Mouse (Mus musculus): ENCODE measurements around the gene Ppp4r3a. TPM values are rescaled to one million over a fixed set of nuclear protein-coding genes. Genes with fewer than 3 reads are reported as not detected.

The Ppp4r3a gene
- polyA plus RNA-seq, 1 experiment from 2014 or later = 31.1 TPM

DNA sequence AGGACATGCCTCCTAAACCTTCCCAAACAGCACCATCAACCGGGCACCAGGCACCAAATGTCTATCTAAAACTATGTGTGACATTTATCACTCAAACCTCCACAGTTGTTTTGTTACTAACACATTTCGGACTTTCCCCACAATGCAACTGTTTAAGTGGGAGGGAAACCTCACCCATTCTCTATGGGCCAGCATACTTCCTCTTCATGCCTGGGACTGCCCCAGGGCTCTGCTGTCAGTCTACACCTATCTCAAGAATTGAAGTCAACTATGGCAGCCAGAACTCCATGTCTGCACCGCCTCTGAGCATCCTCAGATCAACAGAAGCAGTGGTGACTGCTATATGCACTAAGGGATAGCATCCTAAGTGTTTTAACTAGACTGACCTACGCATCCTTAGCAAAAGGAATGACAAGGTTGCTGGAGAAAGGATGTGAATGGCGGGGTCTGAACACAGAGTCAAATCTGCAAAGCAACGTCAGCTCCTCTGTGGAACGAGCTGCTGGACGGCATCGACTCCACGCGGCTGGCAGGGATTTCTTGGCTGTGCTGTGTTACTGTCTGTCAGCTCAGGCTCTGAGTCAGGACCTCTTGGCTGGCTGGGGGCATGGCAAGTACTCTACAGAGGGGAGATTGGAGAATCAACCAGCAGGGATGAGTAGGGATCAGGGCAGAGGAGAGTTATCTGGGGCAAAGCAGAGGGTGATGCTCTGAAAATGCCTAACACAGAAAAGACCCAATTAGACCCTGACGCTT lies 77.7 kb downstream of the Ppp4r3a start:
- DNase-seq (ENCODE audit: low spot score) (no peak), ATAC-seq (replicated peaks; ENCODE audit: low FRiP score, low read depth) (no peak)
- Histone ChIP-seq H3K27ac (no peak overlapping the region), H3K9ac (ENCODE audit: low read depth, low read length) (no peak overlapping the region), H3K27me3 (ENCODE audit: insufficient read depth, low read length) (no peaks in the 10 kb centered on the region), H3K9me3 (replicated peaks; ENCODE audit: low read length) (no peaks in the 10 kb centered on the region), H3K36me3 (ENCODE audit: insufficient read depth, low read length) (no peaks in the 10 kb centered on the region), H3K4me2 (ENCODE audit: low read length) (no peak overlapping the region), H3K4me1 (replicated peaks; ENCODE audit: insufficient read depth, low read length) (peaks cover 28% of the 10 kb centered on the region), H3K4me3 (replicated peaks; ENCODE audit: low read depth, low read length) (no peak overlapping the region)
- 85% methylated on average over 12 of the region's 12 CpGs for WGBS
- TF ChIP-seq CTCF (IDR thresholded peaks at IDR 0.05; ENCODE audit: low read depth) = no peak

DNA sequence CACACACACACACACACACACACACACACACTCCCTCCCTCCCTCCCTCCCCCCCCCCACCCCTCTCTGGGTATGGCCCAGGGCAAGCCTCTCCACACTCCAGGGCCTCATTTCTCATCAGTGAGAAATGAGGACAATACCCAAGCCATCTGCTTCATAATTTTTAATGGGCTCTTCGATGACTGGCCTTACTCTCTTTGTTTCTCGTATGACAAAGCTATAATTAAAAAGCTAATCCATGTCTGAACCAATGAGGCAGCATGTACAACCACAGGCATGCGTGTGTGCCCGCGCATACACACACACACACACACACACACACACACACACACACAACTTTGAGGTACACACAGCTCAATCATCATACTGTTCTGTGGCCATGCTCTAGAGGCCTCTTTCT lies 78.5 kb downstream of the Ppp4r3a start:
- H3K4me2 ChIP-seq (ENCODE audit: low read length) = no peak overlapping the region
- peaks cover 28% of the 10 kb centered on the region for H3K4me1 ChIP-seq (replicated peaks; ENCODE audit: insufficient read depth, low read length)
- H3K27me3 ChIP-seq (ENCODE audit: insufficient read depth, low read length) = no peaks in the 10 kb centered on the region
- H3K9ac ChIP-seq (ENCODE audit: low read depth, low read length) = no peak overlapping the region
- DNase-seq (ENCODE audit: low spot score) = no peak
- H3K27ac ChIP-seq = no peak overlapping the region
- no peaks in the 10 kb centered on the region for H3K36me3 ChIP-seq (ENCODE audit: insufficient read depth, low read length)
- TF ChIP-seq CTCF (IDR thresholded peaks at IDR 0.05; ENCODE audit: low read depth) = no peak
- 84% methylated on average over 5 of the region's 5 CpGs for WGBS
- H3K4me3 ChIP-seq (replicated peaks; ENCODE audit: low read depth, low read length) = no peak overlapping the region
- no peak for ATAC-seq (replicated peaks; ENCODE audit: low FRiP score, low read depth)
- no peaks in the 10 kb centered on the region for H3K9me3 ChIP-seq (replicated peaks; ENCODE audit: low read length)

DNA sequence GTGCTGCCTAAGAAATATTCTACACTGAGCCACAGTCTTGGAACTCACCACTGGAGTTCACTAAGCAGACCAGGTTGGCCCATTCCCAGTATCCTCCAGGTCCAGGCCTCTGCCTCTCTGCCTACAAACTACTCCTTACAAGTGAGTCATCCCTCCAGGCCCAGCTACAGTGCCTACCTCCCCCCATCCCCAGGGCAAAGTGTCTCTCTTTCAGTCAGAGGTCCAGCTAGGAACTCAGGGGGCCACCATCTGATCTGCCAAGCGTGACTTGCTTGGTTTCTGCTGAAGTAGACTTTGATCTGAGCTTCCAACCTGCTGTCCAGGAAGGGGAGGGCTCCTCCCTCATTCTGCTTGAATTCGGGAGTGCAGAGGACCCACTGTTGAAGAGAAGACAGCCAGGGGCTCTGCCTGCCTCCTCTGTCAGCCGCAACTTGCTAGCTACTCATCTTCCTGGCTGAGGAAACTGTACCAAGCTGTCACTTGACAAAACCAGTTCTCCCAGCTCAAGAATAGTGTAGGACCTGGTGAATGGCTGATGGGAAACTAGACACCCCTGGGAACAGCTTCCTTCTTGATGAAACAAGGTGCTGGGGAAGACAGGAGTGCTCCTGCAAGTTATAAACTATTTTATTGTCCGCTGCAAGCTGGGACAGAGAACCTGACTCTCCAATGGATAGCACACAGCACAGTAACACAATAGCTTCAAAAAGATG lies 80.5 kb downstream of the Ppp4r3a start:
- no peak for TF ChIP-seq CTCF (IDR thresholded peaks at IDR 0.05; ENCODE audit: low read depth)
- WGBS = 28% methylated on average over 4 of the region's 4 CpGs
- DNase-seq (ENCODE audit: low spot score) (peak; percentile 64), ATAC-seq (replicated peaks; ENCODE audit: low FRiP score, low read depth) (peak; percentile 88)
- Histone ChIP-seq H3K4me2 (ENCODE audit: low read length) (no peak overlapping the region), H3K4me1 (replicated peaks; ENCODE audit: insufficient read depth, low read length) (peaks cover 35% of the 10 kb centered on the region), H3K9ac (ENCODE audit: low read depth, low read length) (no peak overlapping the region), H3K9me3 (replicated peaks; ENCODE audit: low read length) (no peaks in the 10 kb centered on the region), H3K27ac (peak overlapping the region; percentile 64; the same call in 1 of the 2 replicates), H3K36me3 (ENCODE audit: insufficient read depth, low read length) (no peaks in the 10 kb centered on the region), H3K4me3 (replicated peaks; ENCODE audit: low read depth, low read length) (no peak overlapping the region), H3K27me3 (ENCODE audit: insufficient read depth, low read length) (no peaks in the 10 kb centered on the region)

DNA sequence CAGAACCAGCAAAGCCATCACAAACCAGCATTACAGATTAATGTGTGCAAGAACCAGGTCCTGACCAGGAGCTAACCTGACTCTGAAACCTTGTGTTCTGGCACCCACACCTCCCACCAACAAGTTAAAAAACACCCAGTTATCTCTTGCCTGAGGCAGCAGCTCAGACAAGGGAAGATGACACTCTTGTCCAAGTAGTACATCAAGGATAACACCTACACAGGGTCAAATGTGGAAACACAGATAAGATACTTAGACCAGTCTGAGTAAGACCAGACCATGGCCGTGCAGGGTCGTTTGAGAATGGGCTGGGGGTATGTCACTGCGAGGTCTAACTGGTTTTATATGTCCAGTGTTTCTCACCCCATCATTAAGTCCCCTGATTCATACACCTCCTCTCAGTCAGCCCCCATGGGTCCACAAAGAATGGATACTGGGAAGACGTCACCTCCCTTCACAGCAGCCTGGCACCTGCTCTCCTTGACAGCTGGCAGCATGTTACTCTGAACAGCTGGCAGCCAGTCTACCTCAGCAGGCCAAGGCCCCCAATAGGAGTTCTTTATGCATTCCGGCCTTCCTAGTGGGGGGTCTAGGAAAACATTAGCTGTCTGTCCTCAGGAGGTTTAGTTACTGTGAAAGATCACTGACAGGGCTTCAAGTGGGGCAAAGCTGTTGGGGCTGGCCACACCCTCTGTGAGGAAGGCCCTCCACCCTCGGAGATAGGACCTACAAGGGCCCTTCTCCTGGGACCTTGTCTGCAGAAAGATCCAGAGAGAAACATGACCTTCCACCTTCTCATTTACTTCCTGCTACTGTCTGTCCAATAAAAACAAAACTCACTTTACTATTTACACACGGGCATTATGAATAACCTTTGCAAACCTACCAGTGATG lies 84.2 kb downstream of the Ppp4r3a start:
- Histone ChIP-seq H3K9ac (ENCODE audit: low read depth, low read length) (no peak overlapping the region), H3K4me3 (replicated peaks; ENCODE audit: low read depth, low read length) (no peak overlapping the region), H3K27ac (no peak overlapping the region), H3K27me3 (ENCODE audit: insufficient read depth, low read length) (no peaks in the 10 kb centered on the region), H3K4me1 (replicated peaks; ENCODE audit: insufficient read depth, low read length) (peaks cover 38% of the 10 kb centered on the region), H3K4me2 (ENCODE audit: low read length) (no peak overlapping the region), H3K9me3 (replicated peaks; ENCODE audit: low read length) (no peaks in the 10 kb centered on the region), H3K36me3 (ENCODE audit: insufficient read depth, low read length) (no peaks in the 10 kb centered on the region)
- ATAC-seq (replicated peaks; ENCODE audit: low FRiP score, low read depth) = no peak
- WGBS = 38% methylated on average over 7 of the region's 7 CpGs
- no peak for TF ChIP-seq CTCF (IDR thresholded peaks at IDR 0.05; ENCODE audit: low read depth)
- DNase-seq (ENCODE audit: low spot score) = no peak

DNA sequence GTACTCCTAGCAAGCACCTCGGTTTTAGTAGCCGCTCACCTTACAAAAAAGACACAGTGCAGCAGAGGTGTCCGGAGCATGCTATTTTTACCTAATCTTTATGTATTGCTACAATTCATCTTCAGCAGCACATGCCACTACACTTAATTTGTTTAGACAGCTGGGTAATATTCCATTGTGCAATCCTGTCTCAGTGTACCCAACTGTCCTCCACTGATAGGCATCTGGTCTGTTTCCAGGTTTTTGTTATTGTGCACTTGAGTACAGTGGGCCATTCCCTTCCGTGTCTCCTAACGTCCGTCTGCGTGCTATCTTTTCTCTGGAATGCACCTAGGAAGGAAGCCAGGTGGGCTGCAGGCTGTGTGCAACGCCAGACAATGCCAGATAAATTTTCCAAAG lies 84.9 kb downstream of the Ppp4r3a start:
- no peaks in the 10 kb centered on the region for H3K27me3 ChIP-seq (ENCODE audit: insufficient read depth, low read length)
- H3K4me3 ChIP-seq (replicated peaks; ENCODE audit: low read depth, low read length) = no peak overlapping the region
- ATAC-seq (replicated peaks; ENCODE audit: low FRiP score, low read depth) = no peak
- H3K4me1 ChIP-seq (replicated peaks; ENCODE audit: insufficient read depth, low read length) = peaks cover 38% of the 10 kb centered on the region
- 38% methylated on average over 8 of the region's 8 CpGs for WGBS
- H3K9me3 ChIP-seq (replicated peaks; ENCODE audit: low read length) = no peaks in the 10 kb centered on the region
- no peak for DNase-seq (ENCODE audit: low spot score)
- H3K36me3 ChIP-seq (ENCODE audit: insufficient read depth, low read length) = no peaks in the 10 kb centered on the region
- H3K27ac ChIP-seq = no peak overlapping the region
- TF ChIP-seq CTCF (IDR thresholded peaks at IDR 0.05; ENCODE audit: low read depth) = no peak
- H3K4me2 ChIP-seq (ENCODE audit: low read length) = no peak overlapping the region
- H3K9ac ChIP-seq (ENCODE audit: low read depth, low read length) = no peak overlapping the region

Data from kidney, postnatal 0 days (tissue).